Mouse (Mus musculus) ovary, postnatal 36 days (tissue): ENCODE data around the gene Grin3b.

ENCODE experiments used
- DNase-seq: peaks from one replicate; pipeline ENCODE4 v3.0.0; 2022; ENCODE audit warnings: low spot score, mixed read lengths

Gene Grin3b

DNA sequence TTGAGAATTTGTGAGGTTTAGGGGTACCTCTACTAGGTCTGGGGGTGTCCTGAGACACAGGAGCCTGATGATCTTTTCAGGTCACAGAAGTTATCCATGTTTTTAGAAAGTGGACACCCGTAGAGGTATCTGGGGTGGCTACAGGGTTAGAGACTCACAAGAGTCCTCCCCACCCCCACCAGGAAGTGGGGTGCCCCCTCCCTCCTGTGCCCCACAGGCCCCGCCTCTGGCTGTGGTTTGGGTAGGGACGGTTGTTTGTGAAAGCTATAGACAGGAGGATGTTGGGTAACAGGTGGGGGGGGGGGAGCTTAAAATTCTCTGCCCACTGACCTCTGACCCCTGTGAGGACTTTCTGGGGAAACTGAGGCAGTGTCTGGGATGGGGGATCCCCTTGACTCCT, 46.8 kb downstream of the Grin3b start:
- DNase-seq: no peak

GRCm38 (mm10) chr10:80017771-80018170, 47.3 kb downstream of the Grin3b start:
- DNase-seq: no peak

- DNase-seq: no peak
These were observed 48.3 kb downstream of the Grin3b start for GRCm38 (mm10) chr10:80018739-80019297.

DNA sequence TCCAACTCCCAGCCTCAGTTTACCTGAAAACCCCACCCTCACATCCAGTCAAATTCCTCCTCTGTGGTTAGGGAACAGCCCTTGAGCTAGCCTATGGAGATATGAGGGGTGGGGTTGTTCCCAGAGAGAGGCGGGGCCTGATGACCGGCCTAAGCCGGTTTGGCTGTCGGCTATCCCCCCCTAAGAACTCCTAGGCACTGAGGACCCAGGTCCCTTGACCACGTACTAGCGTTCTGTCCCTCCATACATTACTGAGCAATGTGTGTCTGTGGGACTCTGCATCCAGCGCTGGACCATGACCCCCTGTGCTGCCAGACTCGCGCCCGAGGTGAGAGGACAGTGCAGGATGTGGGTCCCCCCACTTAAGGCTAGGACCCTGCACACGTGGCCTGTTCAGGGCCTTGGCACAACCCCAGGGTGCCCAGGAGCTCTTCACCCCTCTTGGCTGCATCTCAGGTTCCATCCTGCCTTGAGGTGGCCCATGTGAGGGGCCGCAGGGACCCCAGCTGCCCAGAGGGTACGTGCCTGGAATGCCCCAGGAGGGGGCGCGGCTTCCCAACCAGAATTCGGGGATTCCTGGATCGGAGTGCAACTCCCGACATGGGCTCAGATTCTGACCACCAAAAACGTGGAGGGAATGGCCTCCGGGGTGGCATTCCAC, 49.1 kb downstream of the Grin3b start:
- no peak for DNase-seq

DNA sequence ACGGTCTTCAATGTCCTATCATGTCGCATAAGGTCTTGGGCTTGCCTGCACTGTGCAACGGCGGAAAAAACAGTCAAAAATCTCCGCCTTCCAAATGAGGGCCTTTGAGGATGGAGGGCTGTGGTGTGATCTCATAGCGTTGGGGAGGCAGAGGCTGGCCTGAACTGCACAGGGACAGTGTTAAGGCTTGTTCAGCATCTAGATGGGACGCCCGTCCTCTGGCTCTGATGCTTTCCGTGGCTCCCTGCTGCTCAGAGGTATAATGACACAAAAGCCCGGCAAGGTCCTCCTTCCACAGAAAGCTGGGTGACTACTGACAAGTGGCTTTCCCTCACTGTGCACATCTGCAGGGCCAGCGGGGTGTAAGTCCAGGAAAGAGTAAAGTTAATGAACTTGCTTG, 49.7 kb downstream of the Grin3b start:
- no peak for DNase-seq

GRCm38 (mm10) chr10:80020603-80021319, 50.2 kb downstream of the Grin3b start:
- no peak for DNase-seq

- DNase-seq: no peak
These were observed 50.8 kb downstream of the Grin3b start for GRCm38 (mm10) chr10:80021320-80021641.

DNA sequence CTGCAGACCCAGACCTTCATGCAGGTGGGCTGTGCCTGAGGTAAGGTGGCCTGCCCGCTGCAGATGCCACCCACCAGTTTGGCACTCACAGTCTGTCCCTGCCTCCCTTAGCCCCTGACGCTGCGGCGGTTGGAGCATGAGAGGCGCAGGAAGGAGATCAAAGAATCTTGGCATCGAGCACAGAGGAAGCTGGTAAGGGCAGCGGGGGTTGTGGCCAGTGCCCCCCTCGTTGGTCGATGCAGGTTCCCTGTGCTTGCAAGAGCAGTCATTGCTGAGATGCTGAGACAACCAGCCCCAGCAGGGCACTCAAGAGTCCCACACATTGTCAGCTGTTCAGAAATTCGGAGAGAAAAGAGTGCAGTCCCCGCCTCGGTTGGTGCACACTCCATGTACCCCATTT, 51.6 kb downstream of the Grin3b start:
- no peak for DNase-seq

DNA sequence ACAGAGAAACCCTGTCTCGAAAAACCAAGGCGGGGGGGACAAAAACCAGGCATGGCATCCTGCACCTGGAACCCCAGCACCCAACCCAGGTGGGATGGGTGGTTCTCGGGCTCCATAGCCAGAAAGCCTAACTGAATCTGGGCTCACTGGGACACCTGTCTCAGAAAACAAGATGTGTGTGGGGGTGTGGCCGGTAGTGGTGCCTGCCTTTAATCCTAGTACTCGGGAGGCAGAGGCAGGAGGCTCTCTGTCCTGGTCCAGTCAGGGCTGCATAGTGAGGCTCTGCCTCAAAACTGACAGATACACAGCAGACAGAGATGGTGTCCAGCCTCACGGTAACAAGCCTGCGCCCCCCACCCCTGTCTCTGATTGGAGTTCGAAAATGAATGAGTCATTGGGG, 52.3 kb downstream of the Grin3b start:
- no peak for DNase-seq

- no peak for DNase-seq
These were observed 53.2 kb downstream of the Grin3b start for GRCm38 (mm10) chr10:80023758-80024157.

DNA sequence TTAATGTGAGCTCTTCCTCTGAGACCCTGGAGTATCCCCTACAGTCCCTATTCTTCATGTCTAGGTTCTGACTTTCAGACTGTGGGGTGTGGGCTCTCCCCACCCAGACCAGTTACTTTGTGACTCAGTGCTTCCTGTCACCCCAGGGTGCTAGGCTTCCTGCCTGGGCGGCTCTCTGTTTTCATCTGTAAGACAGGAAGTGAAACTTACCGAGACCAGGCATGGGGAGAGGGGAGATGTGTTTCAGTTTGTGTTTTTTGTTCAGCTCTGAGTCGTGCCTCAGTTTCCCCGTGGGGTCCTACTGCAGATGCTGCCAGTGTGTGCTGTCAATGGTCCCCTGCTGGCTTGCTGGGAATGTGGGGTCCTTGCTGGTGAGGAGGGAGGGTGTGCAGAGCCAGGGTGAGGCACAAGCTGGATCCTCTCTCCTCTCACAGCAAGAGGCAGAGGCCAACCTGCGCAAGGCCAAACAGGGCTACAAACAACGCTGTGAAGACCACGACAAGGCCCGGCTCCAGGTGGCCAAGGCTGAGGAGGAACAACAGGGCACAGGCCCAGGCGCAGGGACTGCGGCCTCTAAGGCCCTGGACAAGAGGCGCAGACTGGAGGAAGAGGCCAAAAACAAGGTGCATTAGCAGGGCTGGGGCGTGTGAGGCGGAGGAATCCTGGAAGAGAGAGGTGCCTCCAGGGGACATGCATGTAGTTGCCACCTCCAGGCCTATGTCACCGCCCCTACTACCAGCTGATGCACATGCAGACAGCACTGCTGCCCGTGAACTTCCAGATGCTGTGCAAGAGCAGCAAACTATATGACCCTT, 53.9 kb downstream of the Grin3b start:
- DNase-seq: no peak

- DNase-seq: no peak
These were observed 54.5 kb downstream of the Grin3b start for GRCm38 (mm10) chr10:80025044-80025347.

DNA sequence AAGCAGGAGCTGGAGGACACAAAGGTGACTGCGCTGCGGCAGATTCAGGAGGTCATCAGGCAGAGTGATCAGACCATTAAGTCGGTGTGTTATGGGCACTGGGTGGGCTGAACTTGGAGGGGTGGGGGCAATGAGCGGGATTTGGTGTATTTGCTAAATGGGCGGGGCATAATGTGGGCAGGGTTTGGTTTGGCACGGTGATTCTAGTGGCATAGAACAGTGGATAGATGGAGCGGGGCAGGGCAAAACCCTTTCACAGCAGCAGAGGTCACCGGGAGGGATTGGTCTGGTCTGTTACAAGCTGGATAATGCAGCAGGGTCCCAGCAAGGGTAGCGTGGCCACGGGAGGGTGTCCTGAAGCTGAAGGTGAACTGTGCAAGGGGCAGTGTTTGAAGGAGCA, 54.9 kb downstream of the Grin3b start:
- no peak for DNase-seq

- DNase-seq: no peak
These were observed 55.4 kb downstream of the Grin3b start for GRCm38 (mm10) chr10:80025889-80026288.
